Mouse (Mus musculus) thymus, postnatal 10 days (tissue): ENCODE measurements around the gene Cd200r3.

Source experiments
- DNase-seq, 2 experiments: peaks; one replicate each; pipeline ENCODE4 v3.0.0; 2021; ENCODE audit warnings: low spot score in 2 of 2

Gene Cd200r3

DNA sequence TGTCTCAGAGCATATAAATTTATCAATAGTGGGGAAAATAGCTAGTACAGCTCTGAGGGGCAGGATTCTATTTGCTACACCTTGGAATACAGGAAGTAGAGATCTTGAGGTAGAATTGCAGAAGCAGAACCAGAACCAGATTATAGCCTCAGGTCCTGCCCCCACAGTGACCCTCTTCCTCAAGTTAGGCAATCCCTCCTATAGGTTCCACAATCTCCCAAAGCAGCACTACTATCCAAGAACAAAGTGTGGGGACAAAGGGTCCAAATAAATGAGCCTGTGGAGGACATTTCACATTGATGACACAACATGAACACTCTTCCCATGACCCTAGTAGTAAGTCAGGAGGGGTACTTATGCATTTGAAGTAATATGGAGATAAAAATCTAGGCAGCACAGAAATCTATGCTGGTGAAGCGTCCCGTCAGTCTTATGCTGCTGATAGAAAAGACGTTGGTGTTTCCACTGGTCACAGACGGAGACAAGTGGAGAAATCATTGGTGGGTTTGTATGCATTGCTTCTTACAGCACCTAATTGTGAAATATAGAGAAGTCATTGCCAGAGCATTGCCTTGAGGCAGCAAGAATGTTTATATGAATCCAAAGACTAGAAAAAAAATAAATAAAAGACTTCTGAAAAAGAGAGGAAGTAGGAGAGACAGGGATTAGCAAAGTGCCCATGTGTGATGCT, 45.3 kb downstream of the Cd200r3 start:
- DNase-seq = no peak

DNA sequence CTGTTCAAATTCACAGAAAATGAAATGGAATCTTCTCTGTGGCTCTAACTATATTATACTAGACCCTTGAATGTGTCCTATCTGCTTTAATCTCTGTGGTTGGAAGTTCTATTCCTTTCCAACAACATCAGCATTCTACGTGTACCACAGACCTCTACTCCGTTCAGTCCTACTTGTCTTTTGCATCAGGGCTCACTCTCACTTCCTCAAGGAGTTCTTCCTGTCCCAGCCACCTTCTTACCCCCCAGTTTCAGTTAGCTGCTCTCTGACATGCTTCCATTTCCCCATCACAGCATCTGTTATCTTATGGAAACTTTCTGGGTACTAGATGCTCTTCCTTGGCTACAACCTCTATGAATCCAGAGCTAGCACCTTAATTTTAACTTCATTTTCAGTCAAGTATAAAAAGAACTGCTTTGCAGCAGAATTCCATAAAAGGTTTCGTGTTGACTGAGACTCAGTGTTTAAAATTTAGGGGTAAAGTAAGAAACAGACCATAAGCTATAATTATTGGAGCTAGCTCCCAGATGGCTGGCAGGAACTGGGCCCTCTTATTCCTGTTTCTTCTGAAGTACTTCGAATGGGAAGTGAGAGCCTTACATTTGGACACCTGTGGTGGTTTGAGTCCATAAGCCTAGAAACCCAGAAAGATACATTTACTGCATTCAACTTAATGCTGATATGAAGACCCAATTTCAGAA, 50.0 kb downstream of the Cd200r3 start:
- no peak for DNase-seq

DNA sequence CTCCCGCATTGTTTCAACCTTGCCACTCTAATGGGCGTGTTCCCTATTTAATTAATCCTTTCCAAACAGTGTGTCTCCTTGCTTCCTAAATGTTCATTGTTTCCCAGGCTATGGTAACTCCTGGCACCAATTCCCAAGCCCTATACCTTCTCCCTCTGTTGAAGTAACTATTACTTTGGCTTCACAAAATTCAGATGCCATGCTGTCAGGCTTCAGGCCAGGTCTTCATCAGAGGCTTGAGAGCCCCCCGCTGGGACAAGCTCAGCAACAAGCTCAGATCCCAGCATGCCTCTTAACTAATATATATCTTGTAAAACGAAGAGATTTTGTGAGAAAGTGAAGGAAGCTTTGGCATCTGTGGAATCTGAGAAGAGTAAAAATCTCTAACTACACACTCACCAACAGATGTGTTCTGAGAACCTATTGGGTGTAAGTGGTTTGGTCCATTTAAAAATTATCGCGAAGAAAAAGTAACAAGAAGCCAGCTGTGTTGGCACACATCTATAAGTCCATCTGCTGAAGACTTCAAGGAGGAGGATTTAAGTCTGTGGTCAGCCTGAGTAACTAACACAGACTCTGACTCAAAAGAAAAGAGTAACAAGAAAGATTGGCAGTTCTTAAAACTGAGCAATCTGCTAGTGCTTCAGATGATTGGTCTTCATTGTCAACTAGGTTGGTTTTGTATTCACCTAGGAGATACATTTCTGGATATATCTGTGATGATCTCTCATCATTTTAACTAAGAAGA, 50.9 kb downstream of the Cd200r3 start:
- no peak for DNase-seq

DNA sequence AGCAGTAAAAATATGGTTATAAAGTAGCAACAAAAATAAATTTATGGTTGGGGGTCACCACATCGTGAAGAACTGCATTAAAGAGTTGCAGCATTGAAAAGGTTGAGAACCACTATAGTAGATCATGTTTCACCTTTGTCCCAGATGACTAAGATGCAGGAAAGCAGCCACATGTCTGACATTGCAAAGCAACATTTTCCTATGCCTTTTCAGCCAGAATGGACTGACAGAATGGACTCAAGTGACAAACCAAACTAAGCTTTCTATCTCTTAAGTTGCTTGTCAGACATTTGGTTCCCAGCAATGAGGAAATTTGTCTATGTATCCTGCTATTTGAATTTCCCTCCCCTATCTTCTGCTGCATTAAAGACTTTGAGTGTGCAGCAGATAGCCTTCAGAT, 51.6 kb downstream of the Cd200r3 start:
- DNase-seq = no peak

DNA sequence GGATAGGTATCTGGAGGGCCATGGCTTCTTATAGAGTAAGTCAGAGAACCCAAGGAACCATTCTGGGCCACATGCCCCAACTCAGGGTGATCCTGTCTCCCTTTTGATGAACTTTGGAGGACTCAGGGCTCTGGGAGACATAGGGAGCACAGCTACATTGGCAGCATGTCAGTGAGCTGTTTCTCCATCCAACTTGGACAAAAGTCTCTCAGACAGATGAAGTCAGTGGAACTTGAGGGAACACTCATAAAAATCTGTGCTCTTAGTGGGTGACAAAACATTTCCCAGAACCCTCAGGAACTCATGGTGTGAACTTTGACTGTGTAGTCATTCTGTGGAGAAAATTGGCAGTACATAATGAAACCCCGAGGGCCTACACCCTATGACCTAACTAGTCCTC, 53.2 kb downstream of the Cd200r3 start:
- no peak for DNase-seq

DNA sequence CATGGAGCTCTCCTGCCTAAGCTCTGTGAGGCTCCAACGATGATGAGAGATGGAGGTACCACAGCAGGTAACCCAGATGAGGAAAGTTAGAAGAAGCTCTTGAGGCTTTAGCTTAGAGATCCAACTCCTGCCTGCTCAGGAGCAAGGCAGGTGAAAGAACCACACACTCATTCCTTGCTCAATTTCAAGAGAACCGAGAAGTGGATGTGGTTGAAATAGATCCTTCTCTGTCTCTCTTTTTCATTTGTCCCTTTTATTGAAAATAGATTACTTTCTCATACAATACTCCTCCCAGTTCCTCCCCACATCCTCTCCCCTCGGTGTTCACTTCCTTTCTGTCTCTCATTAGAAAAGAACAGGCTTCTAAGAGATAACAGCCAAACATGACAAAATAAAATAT, 56.1 kb downstream of the Cd200r3 start:
- DNase-seq = no peak

DNA sequence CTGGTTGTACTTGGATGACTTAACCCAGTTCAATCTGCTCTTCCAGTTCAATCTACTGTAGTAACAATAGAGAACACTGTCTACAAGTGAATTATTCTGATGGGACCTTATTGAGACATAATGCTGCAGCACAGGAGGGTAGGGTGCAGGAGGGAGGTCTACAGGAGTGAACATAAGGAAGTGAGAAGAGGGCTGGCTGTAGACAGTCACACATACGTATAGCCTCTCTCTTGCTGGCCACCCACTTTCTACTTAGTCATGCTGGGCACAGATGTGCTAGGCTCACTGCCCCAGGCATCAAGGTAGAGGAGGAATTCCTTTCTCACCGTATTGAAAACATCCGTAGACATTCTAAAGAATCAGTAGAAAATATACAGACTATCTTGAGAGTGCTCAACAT, 61.0 kb downstream of the Cd200r3 start:
- no peak for DNase-seq

DNA sequence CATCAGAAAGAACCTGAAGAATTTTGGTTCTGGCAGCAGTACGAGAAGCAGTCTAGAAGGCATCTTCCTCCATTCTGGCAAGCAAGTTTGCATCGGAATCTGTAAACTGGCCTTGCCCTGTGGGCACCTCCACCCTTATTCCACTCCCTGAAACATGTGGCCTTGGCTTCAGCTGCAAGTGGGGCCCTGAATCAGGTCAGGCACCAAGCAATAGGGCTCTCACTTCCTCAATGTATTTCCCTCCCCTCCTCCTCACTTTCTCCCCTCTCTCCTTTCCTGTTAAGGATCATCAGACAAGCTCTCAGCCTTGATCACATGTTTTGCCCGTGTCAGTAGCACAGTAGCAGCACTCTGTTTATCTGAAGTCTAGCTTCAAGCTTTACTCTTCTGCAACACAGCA, 61.8 kb downstream of the Cd200r3 start:
- no peak for DNase-seq

DNA sequence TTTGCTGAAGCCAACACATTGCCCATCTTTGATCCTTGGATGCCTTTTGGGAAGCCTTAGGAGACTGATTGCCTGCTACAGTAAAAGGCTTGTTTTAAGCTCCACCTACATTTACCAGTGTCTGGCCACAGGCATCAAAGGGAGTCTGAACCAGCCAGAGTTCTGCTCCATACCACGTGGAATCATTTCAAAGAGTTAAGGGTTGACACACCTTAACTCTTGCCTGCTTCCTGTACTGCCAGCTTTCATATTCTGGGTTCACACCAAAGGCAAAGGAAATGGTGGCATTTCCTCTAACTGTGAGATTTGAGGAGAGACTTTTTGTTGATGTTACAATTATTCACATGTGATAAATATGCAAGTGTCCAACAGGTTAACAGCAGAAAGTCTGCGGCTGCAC, 63.5 kb downstream of the Cd200r3 start:
- DNase-seq = peak in 1 of 2 experiments; percentile 7

DNA sequence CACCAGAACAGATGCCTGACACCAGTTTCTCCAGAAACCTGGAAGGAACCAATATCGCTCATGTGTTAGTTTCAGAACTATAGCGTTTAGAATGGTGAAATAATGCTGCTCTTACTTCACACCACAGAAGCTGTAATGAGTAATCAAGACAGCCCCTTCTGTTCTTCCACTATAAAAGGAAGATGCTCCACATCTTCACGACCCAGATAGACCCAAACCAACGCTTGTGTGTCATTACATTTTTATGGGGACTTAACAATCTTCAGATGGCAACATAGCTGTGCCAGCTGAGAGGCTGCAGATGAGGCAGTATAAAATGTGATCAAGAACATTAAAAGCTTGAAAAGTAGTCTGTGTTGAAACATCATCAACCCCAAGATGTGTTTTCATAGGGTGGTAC, 64.3 kb downstream of the Cd200r3 start:
- no peak for DNase-seq

DNA sequence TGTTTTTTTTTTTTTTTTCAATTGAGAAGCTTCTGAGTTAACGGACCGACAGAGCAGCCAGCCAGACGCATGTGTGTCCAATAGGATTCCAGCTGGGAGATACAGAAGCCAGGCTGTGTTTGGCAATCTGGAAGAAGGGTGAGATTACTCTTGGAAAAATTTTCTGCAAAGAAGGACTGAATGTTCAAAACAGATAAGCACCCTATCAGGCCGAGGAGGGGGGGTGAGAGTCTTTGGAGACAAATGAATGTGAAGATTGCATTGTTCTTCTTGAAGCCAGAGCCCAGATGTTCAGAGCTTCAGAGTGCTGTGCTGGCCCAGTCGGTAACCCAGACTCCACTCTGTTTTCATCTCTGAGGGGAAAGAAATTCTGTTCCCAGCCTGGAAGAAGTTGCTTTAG, 66.2 kb downstream of the Cd200r3 start:
- no peak for DNase-seq

DNA sequence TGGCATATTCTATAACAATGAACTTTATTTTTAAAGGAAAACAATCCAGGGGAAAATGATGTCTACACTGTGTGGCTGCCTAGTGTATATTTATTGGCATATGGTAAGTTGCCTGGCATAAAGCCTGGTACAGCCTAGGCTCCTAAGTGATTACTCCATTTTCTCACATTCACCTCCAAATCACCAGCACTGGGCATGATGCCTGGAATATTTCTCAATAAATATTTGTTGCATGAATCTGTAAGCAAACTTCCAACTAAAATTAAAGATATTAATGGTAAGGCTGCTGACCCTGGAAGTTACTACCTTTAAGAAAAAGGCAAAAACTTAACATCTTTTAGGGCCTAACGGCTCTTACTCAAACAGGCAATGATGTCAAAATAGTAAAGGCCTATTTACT, 72.1 kb downstream of the Cd200r3 start:
- no peak for DNase-seq

DNA sequence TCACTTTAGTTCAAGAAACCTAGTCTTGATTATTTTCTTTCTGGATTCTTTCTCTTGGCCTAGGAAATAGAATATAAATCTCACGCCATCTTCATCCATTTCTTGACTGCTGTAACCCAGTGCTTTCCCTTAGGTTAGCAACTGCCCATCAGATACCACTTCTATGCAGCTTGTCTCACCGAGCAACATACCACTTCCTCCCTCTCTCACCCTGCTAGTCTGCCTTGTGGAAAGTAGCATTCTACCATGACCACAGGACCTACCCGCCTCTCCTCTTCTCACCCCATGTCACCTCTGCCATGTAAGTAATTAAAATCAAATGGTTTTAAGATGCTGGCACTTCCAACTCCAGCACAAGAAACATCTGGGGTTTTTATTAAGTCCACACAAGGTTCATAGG, 73.0 kb downstream of the Cd200r3 start:
- no peak for DNase-seq

DNA sequence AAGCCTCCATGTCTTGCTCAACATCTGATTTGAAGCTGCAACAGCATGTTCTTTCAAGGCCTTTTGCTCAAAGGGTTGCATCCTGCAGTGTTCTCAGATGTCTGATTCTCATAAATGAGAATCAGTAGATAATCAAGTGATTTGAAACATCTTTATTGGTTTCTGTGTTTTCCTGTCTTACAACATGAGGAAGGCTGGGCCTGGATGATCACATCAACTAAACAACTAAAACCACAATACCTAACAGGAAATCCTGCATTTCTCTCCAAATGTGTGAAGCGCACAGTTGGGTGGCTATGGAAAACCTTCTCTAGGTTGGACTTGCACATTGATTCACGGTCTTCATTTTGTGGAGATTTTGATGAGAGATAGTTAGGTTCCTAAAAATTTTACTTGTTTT, 75.4 kb downstream of the Cd200r3 start:
- no peak for DNase-seq

DNA sequence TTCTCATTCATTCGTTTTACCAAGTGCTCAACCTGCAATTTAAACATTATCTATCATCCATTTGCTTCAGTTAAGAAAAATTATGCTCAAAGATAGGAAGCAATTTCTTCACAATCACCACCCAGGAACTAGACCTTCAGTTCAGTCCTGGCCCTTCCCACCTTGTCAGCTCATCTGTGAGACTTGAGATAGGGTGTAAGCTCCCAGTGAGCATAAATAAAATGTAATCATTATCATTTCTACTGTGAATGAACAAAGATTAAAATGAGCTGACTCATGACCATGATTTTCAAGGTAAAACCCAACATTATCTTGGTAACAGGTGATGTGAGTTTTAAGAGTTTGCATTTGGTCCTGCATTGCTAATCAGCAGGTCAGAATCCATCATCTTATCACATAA, 76.6 kb downstream of the Cd200r3 start:
- DNase-seq = no peak

DNA sequence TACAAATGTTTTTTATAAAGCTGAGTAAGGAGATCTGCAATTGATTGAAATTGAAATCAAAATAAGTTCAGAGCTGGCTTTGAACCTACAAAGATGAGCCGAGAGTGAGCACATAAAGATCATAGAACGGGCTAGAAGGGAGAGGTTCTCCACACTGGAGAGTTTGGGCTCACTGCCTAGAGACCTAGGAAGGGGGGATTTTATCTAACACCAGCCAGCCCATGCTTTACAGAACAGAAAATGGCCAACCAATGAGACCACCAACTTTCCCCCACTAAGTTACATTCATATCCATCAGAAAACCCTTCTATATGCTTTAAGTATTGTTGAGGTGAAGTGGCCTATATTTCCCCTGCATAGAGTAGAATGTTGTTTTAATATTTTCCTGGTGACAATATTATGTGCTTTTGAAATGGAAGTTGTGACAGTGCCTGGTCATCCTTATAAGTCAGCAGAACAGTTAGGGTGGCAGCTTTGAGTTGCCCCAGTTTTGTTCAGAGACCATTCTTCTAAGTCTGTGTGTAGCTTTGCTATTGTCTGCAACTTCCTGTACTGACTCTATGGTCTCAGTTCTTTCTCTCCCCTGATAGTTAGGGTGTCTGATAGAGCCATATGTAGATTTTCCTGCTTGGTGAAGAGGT, 77.3 kb downstream of the Cd200r3 start:
- no peak for DNase-seq

DNA sequence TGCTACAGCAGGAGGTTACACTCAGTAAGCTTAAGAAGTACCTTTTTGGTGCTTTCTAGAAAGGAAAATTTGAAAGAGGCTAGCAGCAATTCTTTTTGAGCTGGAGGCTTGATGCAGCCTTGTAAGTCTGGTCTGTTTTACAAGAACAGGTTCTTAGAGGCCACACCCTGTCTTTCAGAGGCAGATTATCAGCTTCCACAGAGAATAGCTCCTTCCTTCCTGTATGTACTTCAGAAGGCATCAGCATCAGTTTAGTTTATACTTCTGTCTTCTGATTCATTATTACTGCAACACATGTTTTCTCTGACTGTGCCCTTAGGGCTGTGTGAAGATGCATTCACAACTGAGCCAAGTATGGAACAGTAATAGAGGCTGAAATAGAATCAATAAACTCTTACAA, 78.0 kb downstream of the Cd200r3 start:
- DNase-seq = no peak

DNA sequence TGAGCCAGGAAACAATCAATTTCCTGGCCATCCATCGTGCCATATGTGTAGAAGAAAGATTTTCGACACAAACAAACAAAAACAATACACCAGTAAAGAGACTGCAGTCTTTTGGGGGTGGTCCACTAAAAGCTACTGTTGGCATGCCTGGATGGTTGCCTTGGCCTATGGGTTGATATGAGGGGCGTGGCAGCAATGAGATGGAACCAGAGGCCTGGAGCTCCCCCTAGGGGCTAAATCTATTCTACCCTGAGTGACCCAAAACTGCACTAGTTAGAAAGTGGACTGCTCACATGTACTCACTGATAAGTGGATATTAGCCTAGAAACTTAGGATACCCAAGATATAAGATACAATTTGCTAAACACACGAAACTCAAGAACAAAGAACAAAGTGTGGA, 80.4 kb downstream of the Cd200r3 start:
- peak; percentile 62 to 82 for DNase-seq

DNA sequence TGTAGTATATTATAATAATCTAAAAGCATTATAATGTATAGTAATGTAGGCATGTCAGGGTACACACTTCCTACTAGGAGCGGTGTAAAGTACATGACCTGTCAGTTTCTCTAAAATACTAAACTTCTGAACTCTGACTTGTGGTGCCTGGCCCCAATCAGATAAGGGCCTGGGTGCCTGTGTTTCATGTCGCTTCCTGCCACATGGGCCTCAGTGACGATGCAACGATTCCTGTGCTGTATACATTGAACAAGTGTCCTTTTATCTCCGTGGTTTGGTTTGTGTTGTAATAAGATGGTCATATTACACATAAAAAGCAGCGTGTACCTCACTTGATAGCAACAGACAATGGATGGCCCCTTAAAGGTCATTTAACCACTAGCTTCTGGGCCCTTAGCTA, 81.8 kb downstream of the Cd200r3 start:
- DNase-seq = peak; percentile 41 to 49

DNA sequence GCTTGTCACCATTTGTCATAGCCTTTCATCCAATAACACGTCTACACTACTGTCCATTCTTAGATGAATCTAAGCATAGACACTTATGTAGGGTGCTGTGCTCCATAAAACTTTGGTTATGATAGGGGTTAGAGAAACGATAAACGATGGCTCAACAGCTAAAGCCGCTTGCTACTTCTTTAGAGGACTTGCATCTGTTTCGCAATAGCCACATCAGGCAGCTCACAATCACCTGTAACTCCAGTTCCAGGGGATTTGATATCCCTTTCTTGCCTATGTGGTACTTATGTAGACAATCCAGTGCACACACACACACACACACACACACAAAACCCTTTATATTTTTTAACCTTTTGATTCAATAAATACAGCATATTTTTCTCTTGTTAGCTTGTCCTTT, 85.6 kb downstream of the Cd200r3 start:
- no peak for DNase-seq

DNA sequence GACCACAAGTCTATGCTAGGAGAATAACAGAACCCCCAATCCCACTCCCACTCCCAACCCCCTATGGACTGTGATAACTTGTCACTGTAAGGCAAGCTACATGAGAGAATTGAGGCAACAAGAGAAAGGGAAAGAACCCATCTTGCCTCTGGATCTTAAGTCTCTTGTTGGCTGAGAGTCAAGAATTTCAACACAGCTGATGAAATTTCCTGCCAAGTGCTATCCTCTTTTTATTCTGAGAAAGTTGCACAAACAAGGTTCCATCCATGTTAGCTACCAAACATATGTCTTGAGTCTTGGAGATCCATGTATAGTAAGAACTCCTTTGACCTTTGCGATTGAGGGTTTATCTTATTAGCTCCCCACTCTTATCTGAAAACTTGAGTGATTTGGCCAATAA, 86.0 kb downstream of the Cd200r3 start:
- no peak for DNase-seq

DNA sequence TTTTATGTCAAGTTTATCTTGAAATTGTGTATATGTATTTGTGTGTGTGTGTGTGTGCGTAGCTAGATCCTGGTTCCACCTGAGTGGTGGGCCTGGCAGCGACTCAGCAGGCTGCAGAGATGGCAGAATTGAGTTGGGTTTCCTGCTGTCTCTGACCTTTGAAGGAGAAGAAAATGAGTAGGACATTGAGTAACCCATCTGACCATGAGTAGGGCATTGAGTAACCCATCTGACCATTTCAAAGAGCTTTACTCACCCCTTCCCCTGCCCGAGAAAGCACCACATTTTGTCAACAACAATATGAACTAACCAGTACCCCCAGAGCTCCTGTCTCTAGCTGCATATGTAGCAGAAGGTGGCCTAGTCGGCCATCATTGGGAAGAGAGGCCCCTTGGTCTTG, 86.6 kb downstream of the Cd200r3 start:
- no peak for DNase-seq

DNA sequence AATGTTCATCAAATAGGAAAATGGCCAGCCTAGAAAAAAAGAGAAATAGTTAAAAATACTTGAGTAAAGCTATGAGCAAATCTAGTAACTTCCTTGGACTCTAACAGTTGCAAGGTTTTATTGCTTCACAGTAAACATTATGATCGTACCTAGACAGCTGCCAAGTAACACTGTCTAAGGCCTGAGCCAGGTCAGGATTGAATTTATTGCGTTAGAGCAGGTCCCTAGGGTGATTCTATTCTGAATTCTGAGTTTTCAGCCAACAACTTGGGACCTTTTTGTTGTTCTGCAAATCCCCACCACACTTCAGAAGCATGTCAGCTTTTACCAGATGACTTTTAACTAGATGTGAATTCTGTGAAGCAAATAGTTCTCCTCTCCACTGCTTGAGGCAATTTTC, 87.3 kb downstream of the Cd200r3 start:
- DNase-seq = no peak
